Mouse (Mus musculus) bone marrow, adult 2 months (tissue): ENCODE measurements around the gene Tex46. TPM values are rescaled to one million over a fixed set of nuclear protein-coding genes. Genes with fewer than 3 reads are reported as not detected.

Experiments
- H3K27ac ChIP-seq: fragments of 200-500 bp; 2 replicates; pipeline ENCODE4 v1.5.1; 2012; ENCODE audit warnings: low read depth, mild to moderate bottlenecking, control low read depth, inconsistent platforms, low read length; ENCODE audit not compliant: control insufficient read depth, poor library complexity, insufficient read depth
- H3K4me1 ChIP-seq: fragments of 200-500 bp; 2 replicates; pipeline ENCODE4 v1.6.1; 2011; ENCODE audit warnings: low read length; ENCODE audit not compliant: control insufficient read depth, insufficient read depth
- H3K4me3 ChIP-seq: fragments of 200-500 bp; replicated peaks from 2 replicates; pipeline ENCODE3; 2011; ENCODE audit warnings: mild to moderate bottlenecking, low read depth, low read length, control low read depth; ENCODE audit not compliant: control insufficient read depth
- CTCF ChIP-seq: fragments of 200-500 bp; IDR thresholded peaks from 2 replicates; pipeline ENCODE4 v1.5.1; 2011; ENCODE audit warnings: low read length, control low read depth; ENCODE audit not compliant: control insufficient read depth, insufficient read depth
- POLR2A ChIP-seq: fragments of 200-500 bp; IDR thresholded peaks from 2 replicates; pipeline ENCODE4 v1.6.1; 2011; ENCODE audit warnings: low read depth, mild to moderate bottlenecking, control low read depth, low read length, borderline replicate concordance; ENCODE audit not compliant: control insufficient read depth
- WGBS: fragments of 180-500 bp; shearing (Covaris S2); methylation state at CpG from one replicate; pipeline ENCODE4 v1.1.7; 2018; 5-methylcytosine and 5-hydroxymethylcytosine counted together
- polyA plus RNA-seq: library from polyadenylated mRNA; stranded (reverse); fragments of >200 nt; gene quantifications from 2 replicates; pipeline ENCODE4 v1.2.4, GENCODE M21; 2011; ENCODE audit warnings: low replicate concordance; ENCODE audit not compliant: missing spikeins, insufficient read depth, insufficient read length

Tex46 gene
- polyA plus RNA-seq, 1 experiment, result not detected

DNA sequence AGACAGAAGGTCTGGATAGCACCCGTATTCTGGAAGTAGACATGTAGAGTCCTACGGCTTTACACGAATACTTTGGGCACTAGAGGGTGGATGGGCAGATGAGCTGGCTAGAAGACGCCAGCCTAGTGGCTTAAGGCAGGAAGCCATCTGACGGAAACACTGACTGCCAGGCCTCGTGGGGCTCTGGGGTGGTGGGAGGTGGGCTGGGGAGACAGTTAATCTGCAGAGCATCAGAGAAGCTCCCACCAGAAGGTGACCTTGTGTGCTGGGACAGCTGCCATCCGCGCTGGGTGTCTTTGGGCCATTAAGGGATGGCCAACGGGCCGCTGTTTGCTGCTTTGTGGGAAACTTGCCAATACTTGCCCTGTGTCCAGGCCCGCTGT, 42.3 kb downstream of the Tex46 start:
- Histone ChIP-seq H3K27ac (peak overlapping the region; percentile 10; the same call in 1 of the 2 replicates), H3K4me3 (no peak overlapping the region), H3K4me1 (no peaks in the 10 kb centered on the region)
- 27% methylated on average over 11 of the region's 11 CpGs for WGBS
- TF ChIP-seq POLR2A (no peak), CTCF (no peak)

- TF ChIP-seq CTCF (no peak), POLR2A (no peak)
- 13% methylated on average over 6 of the region's 6 CpGs for whole genome bisulfite sequencing
- Histone ChIP-seq H3K27ac (no peak overlapping the region; the same call in 1 of the 2 replicates), H3K4me3 (no peak overlapping the region), H3K4me1 (no peaks in the 10 kb centered on the region)
Measured at GRCm38 (mm10) chr4:136653019-136653418, 42.8 kb downstream of the Tex46 start.

DNA sequence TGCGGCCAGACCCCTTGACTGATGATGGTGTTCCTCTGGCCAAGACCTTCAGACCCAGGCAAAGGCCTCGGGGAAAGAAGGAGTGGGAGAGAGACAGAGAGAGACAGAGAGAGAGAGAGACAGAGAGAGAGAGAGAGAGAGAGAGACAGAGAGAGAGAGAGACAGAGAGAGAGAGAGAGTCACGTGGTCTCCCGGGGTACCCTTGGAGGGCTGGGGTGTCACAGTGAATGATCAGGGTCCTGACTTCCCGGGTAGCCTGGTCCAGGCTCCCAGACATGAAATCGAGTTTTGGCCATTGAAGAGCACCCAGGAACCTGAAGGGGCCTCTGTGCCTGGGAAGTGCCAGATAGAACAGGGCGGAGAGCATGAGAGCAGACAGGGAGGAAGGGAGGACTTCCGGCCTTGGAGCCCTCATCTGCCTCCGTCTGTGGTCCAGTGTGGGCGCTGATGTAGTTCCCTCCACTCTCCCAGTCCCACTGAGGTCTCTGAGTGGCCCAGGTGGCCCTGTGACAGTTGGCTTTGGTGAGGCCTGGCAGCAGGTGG, 43.5 kb downstream of the Tex46 start:
- Histone ChIP-seq H3K4me1 (no peaks in the 10 kb centered on the region), H3K27ac (no peak overlapping the region), H3K4me3 (no peak overlapping the region)
- WGBS, result 45% methylated on average over 10 of the region's 10 CpGs
- TF ChIP-seq POLR2A (no peak), CTCF (no peak)

- no peaks in the 10 kb centered on the region for H3K4me1 ChIP-seq
- H3K27ac ChIP-seq, result no peak overlapping the region
- 17% methylated on average over 3 of the region's 3 CpGs for WGBS
- TF ChIP-seq POLR2A, result no peak
- no peak for TF ChIP-seq CTCF
- no peak overlapping the region for H3K4me3 ChIP-seq
Measured at GRCm38 (mm10) chr4:136657914-136658313, 47.7 kb downstream of the Tex46 start.

Other genes starting within 250 kb of the Tex46 start
- gene Htr1d, start 186.9 kb upstream of the Tex46 start, polyA plus RNA-seq, result not detected in 2 replicates
- gene 6030445D17Rik, start 148.2 kb upstream of the Tex46 start, polyA plus RNA-seq, result 0.87 TPM in 1 of 2 replicates, not detected in the other
- 1.2 and 2.8 TPM in 2 replicates for gene Luzp1, start 140.7 kb upstream of the Tex46 start, polyA plus RNA-seq
- gene Kdm1a, start 7.7 kb upstream of the Tex46 start, polyA plus RNA-seq, result 21.5 and 26.4 TPM in 2 replicates
- not detected in 2 replicates for gene Lactbl1, start 12.2 kb downstream of the Tex46 start, polyA plus RNA-seq
- gene Ephb2, start 225.6 kb downstream of the Tex46 start, polyA plus RNA-seq, result 5.1 TPM in 1 of 2 replicates, not detected in the other